Mouse (Mus musculus) midbrain, embryonic 15.5 days (tissue): ENCODE measurements around the gene Ina. TPM values are rescaled to one million over a fixed set of nuclear protein-coding genes. Genes with fewer than 3 reads are reported as not detected.

Experiments used
- ATAC-seq: fragments of 200-750 bp; cut with Nextera tagmentation; replicated peaks from 2 replicates; pipeline ENCODE4 v1.8.0; 2017; ENCODE audit warnings: moderate TSS enrichment
- H3K27ac ChIP-seq: fragments of 300-500 bp; sonication (generic); 2 replicates; pipeline ENCODE4 v1.5.1; 2015; ENCODE audit warnings: mild to moderate bottlenecking, inconsistent platforms
- H3K27me3 ChIP-seq: fragments of 300-500 bp; sonication (generic); replicated peaks from 2 replicates; pipeline ENCODE4 v1.6.1; 2015; ENCODE audit warnings: inconsistent platforms
- H3K36me3 ChIP-seq: fragments of 300-500 bp; sonication (generic); replicated peaks from 2 replicates; pipeline ENCODE4 v1.6.1; 2015; ENCODE audit warnings: inconsistent platforms
- H3K4me1 ChIP-seq: fragments of 300-500 bp; sonication (generic); 2 replicates; pipeline ENCODE4 v1.6.1; 2015; ENCODE audit warnings: inconsistent platforms
- H3K4me2 ChIP-seq: fragments of 300-500 bp; sonication (generic); 2 replicates; pipeline ENCODE4 v1.6.1; 2015; ENCODE audit warnings: inconsistent platforms, mild to moderate bottlenecking, moderate library complexity
- H3K4me3 ChIP-seq: fragments of 300-500 bp; sonication (generic); 2 replicates; pipeline ENCODE4 v1.5.1; 2015; ENCODE audit warnings: mild to moderate bottlenecking, inconsistent platforms
- H3K9ac ChIP-seq: fragments of 300-500 bp; sonication (generic); 2 replicates; pipeline ENCODE4 v1.6.1; 2015; ENCODE audit warnings: mild to moderate bottlenecking, inconsistent platforms
- H3K9me3 ChIP-seq: fragments of 300-500 bp; sonication (generic); 2 replicates; pipeline ENCODE4 v1.6.1; 2016; ENCODE audit warnings: inconsistent platforms
- whole genome bisulfite sequencing: fragments of 180-500 bp; shearing (Covaris S2); methylation state at CpG from one replicate; pipeline ENCODE4 v1.1.7; 2015; ENCODE audit warnings: mixed read lengths; 5-methylcytosine and 5-hydroxymethylcytosine counted together
- polyA plus RNA-seq: library from polyadenylated mRNA; unstranded; fragments of >200 nt; fragmentation: Nextera tagmentation; extraction: Ambion mirVana; gene quantifications from 2 replicates; pipeline ENCODE4 v1.2.1, GENCODE M21; 2015

Gene Ina
- polyA plus RNA-seq: 589 and 592 TPM in 2 replicates

GRCm38 (mm10) chr19:47014447-47015381, at the start of gene Ina, which contains the start of gene Nt5c2:
Gene Ina, plus strand, starts transcription at chr19:47014698.
Gene Nt5c2, minus strand, starts transcription at chr19:47015153.
- Histone ChIP-seq H3K36me3 (no peaks in the 10 kb centered on the region), H3K9me3 (no peaks in the 10 kb centered on the region), H3K4me3 (peak within 1 kb of the TSS; percentile 89), H3K4me1 (peaks cover 18% of the 10 kb centered on the region), H3K4me2 (peak within 1 kb of the TSS; percentile 73), H3K27ac (peak within 1 kb of the TSS; percentile 96), H3K9ac (peak within 1 kb of the TSS; percentile 83), H3K27me3 (no peaks in the 10 kb centered on the region)
- peak; percentile 90 for ATAC-seq
- WGBS: under 1% methylated on average over 121 of the region's 124 CpGs

- no peaks in the 10 kb centered on the region for H3K9me3 ChIP-seq
- H3K27me3 ChIP-seq: no peaks in the 10 kb centered on the region
- peaks cover 14% of the 10 kb centered on the region for H3K4me1 ChIP-seq
- H3K9ac ChIP-seq: no peak overlapping the region
- H3K4me2 ChIP-seq: no peak overlapping the region
- H3K27ac ChIP-seq: no peak overlapping the region
- H3K4me3 ChIP-seq: no peak overlapping the region
- no peaks in the 10 kb centered on the region for H3K36me3 ChIP-seq
- no peak for ATAC-seq
These were observed 49.0 kb upstream of the Ina start for GRCm38 (mm10) chr19:46965496-46965895.

- Histone ChIP-seq H3K27ac (no peak overlapping the region), H3K27me3 (no peaks in the 10 kb centered on the region), H3K4me3 (no peak overlapping the region), H3K4me2 (no peak overlapping the region), H3K9me3 (no peaks in the 10 kb centered on the region), H3K9ac (no peak overlapping the region), H3K4me1 (peaks cover 16% of the 10 kb centered on the region), H3K36me3 (no peaks in the 10 kb centered on the region)
- ATAC-seq: no peak
- 92% methylated on average over 6 of the region's 6 CpGs for WGBS
These were observed 48.2 kb upstream of the Ina start for GRCm38 (mm10) chr19:46966330-46966729.

- Histone ChIP-seq H3K4me2 (no peak overlapping the region), H3K4me3 (no peak overlapping the region), H3K4me1 (peaks cover 28% of the 10 kb centered on the region), H3K9me3 (no peaks in the 10 kb centered on the region), H3K27ac (no peak overlapping the region), H3K9ac (no peak overlapping the region), H3K27me3 (no peaks in the 10 kb centered on the region), H3K36me3 (no peaks in the 10 kb centered on the region)
- WGBS: 35% methylated on average over 4 of the region's 4 CpGs
- ATAC-seq: no peak
These were observed 46.6 kb upstream of the Ina start for GRCm38 (mm10) chr19:46967861-46968260.

GRCm38 (mm10) chr19:46968833-46969232, 45.7 kb upstream of the Ina start:
- H3K4me2 ChIP-seq: no peak overlapping the region
- no peak for ATAC-seq
- H3K9me3 ChIP-seq: no peaks in the 10 kb centered on the region
- 86% methylated on average over 5 of the region's 5 CpGs for whole genome bisulfite sequencing
- H3K9ac ChIP-seq: no peak overlapping the region
- H3K27ac ChIP-seq: no peak overlapping the region
- H3K4me3 ChIP-seq: no peak overlapping the region
- H3K4me1 ChIP-seq: peaks cover 26% of the 10 kb centered on the region
- H3K36me3 ChIP-seq: no peaks in the 10 kb centered on the region
- H3K27me3 ChIP-seq: no peaks in the 10 kb centered on the region

GRCm38 (mm10) chr19:46969286-46969985, 45.1 kb upstream of the Ina start:
- H3K27me3 ChIP-seq: no peaks in the 10 kb centered on the region
- WGBS: 81% methylated on average over 22 of the region's 22 CpGs
- H3K9me3 ChIP-seq: no peaks in the 10 kb centered on the region
- no peak overlapping the region for H3K4me3 ChIP-seq
- no peak overlapping the region for H3K4me2 ChIP-seq
- H3K27ac ChIP-seq: no peak overlapping the region
- H3K9ac ChIP-seq: no peak overlapping the region
- peaks cover 26% of the 10 kb centered on the region for H3K4me1 ChIP-seq
- no peaks in the 10 kb centered on the region for H3K36me3 ChIP-seq
- no peak for ATAC-seq

- Histone ChIP-seq H3K9ac (no peak overlapping the region), H3K4me2 (no peak overlapping the region), H3K4me1 (peaks cover 26% of the 10 kb centered on the region), H3K27me3 (no peaks in the 10 kb centered on the region), H3K27ac (peak overlapping the region; percentile 90; the same call in 1 of the 2 replicates), H3K9me3 (no peaks in the 10 kb centered on the region), H3K36me3 (no peaks in the 10 kb centered on the region), H3K4me3 (no peak overlapping the region)
- 57% methylated on average over 13 of the region's 13 CpGs for WGBS
- peak; percentile 47 for ATAC-seq
These were observed 44.3 kb upstream of the Ina start for GRCm38 (mm10) chr19:46970121-46970729.

- Histone ChIP-seq H3K27me3 (no peaks in the 10 kb centered on the region), H3K9ac (no peak overlapping the region), H3K36me3 (no peaks in the 10 kb centered on the region), H3K4me3 (no peak overlapping the region), H3K9me3 (no peaks in the 10 kb centered on the region), H3K27ac (peak overlapping the region; percentile 90), H3K4me1 (peaks cover 26% of the 10 kb centered on the region), H3K4me2 (0 out of 2 replicates have a peak overlapping the region, but pooled peaks have one; percentile 24)
- WGBS: 23% methylated on average over 8 of the region's 8 CpGs
- peak; percentile 78 for ATAC-seq
These were observed 43.3 kb upstream of the Ina start for GRCm38 (mm10) chr19:46971051-46971689.

GRCm38 (mm10) chr19:46971712-46972111, 42.8 kb upstream of the Ina start:
- Histone ChIP-seq H3K4me2 (no peak overlapping the region), H3K4me1 (peaks cover 26% of the 10 kb centered on the region), H3K9ac (no peak overlapping the region), H3K9me3 (no peaks in the 10 kb centered on the region), H3K27me3 (no peaks in the 10 kb centered on the region), H3K36me3 (no peaks in the 10 kb centered on the region), H3K27ac (peak overlapping the region; percentile 90), H3K4me3 (no peak overlapping the region)
- ATAC-seq: peak; percentile 53; the same call in 1 of the 2 replicates
- 37% methylated on average over 9 of the region's 9 CpGs for WGBS

- Histone ChIP-seq H3K27me3 (no peaks in the 10 kb centered on the region), H3K36me3 (no peaks in the 10 kb centered on the region), H3K4me1 (peaks cover 26% of the 10 kb centered on the region), H3K9ac (no peak overlapping the region), H3K4me2 (no peak overlapping the region), H3K9me3 (no peaks in the 10 kb centered on the region), H3K4me3 (no peak overlapping the region), H3K27ac (peak overlapping the region; percentile 90)
- peak; percentile 50 for ATAC-seq
- 85% methylated on average over 3 of the region's 3 CpGs for WGBS
These were observed 42.3 kb upstream of the Ina start for GRCm38 (mm10) chr19:46972159-46972558.

- ATAC-seq: no peak
- H3K27ac ChIP-seq: no peak overlapping the region
- H3K9ac ChIP-seq: no peak overlapping the region
- H3K4me1 ChIP-seq: peaks cover 20% of the 10 kb centered on the region
- no peaks in the 10 kb centered on the region for H3K27me3 ChIP-seq
- no peak overlapping the region for H3K4me3 ChIP-seq
- no peaks in the 10 kb centered on the region for H3K36me3 ChIP-seq
- H3K9me3 ChIP-seq: no peaks in the 10 kb centered on the region
- no peak overlapping the region for H3K4me2 ChIP-seq
- WGBS: 66% methylated on average over 4 of the region's 4 CpGs
These were observed 38.9 kb upstream of the Ina start for GRCm38 (mm10) chr19:46975565-46975964.

GRCm38 (mm10) chr19:46975997-46976396, 38.5 kb upstream of the Ina start:
- Histone ChIP-seq H3K36me3 (no peaks in the 10 kb centered on the region), H3K9ac (no peak overlapping the region), H3K4me3 (no peak overlapping the region), H3K27ac (no peak overlapping the region), H3K4me1 (peaks cover 17% of the 10 kb centered on the region), H3K4me2 (no peak overlapping the region), H3K27me3 (no peaks in the 10 kb centered on the region), H3K9me3 (no peaks in the 10 kb centered on the region)
- 85% methylated on average over 8 of the region's 8 CpGs for WGBS
- ATAC-seq: no peak
